Mouse (Mus musculus) G1E-ER4 (cell line): ENCODE results near the gene Nr6a1. TPM values are rescaled to one million over a fixed set of nuclear protein-coding genes. Genes with fewer than 3 reads are reported as not detected.

ENCODE experiments used
- GATA1 ChIP-seq: IDR thresholded peaks from one replicate; pipeline ENCODE4 v1.8.0; 2012; ENCODE audit warnings: low read length, inconsistent platforms
- polyA plus RNA-seq: library from polyadenylated mRNA; stranded (reverse); fragments of >175 nt; gene quantifications from 2 replicates; pipeline ENCODE4 v1.2.3, GENCODE M21; 2012

Gene Nr6a1
- polyA plus RNA-seq, 1 experiment, result 0.68 TPM

- no peak for TF ChIP-seq GATA1
Measured at GRCm38 (mm10) chr2:38943977-38944376, 16.5 kb upstream of the Nr6a1 start.

- TF ChIP-seq GATA1, result no peak
Measured at GRCm38 (mm10) chr2:38943161-38943560, 15.7 kb upstream of the Nr6a1 start.

DNA sequence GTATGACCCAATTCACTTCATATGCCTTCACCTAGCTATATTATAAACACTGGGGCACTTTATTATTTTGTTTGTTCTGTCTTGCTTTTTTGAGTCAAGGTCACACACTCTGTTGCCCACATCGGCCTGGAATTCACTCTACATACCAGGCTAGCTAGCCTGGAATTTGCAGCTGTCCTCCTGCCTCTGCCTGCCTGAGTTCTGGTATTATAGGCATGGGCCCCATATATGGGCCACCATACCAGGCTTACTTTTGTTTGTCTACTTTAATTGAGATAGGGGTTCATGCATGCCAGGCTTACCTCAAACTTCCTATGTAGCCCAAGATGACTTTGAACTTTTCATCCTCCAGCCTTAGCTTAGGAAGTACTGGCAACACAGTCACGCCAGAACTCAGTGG lies 14.4 kb upstream of the Nr6a1 start:
- TF ChIP-seq GATA1, result no peak

- no peak for TF ChIP-seq GATA1
Measured at GRCm38 (mm10) chr2:38941426-38941825, 13.9 kb upstream of the Nr6a1 start.

- TF ChIP-seq GATA1, result no peak
Measured at GRCm38 (mm10) chr2:38939047-38939446, 11.6 kb upstream of the Nr6a1 start.

GRCm38 (mm10) chr2:38938007-38938406 lies 10.5 kb upstream of the Nr6a1 start:
- TF ChIP-seq GATA1, result no peak

DNA sequence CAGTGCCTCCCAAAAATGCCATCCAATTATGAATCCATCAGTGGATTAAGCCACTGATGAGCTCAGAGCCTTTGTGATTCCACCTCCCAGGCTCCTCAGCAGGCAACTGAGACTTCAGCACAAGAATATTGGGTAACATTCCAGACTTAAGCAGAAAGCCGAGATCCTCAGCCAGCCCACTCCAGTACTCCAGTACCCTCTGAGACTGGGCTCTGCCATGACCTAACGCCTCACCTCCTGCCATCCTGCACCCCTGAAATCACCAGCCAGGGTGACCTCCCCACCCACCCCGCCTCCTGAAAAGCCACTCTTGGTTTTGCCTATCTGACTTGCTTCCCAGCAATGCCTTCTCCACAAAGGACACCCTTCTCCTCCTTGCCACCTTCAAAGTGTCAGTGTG lies 9.9 kb upstream of the Nr6a1 start:
- TF ChIP-seq GATA1, result no peak

DNA sequence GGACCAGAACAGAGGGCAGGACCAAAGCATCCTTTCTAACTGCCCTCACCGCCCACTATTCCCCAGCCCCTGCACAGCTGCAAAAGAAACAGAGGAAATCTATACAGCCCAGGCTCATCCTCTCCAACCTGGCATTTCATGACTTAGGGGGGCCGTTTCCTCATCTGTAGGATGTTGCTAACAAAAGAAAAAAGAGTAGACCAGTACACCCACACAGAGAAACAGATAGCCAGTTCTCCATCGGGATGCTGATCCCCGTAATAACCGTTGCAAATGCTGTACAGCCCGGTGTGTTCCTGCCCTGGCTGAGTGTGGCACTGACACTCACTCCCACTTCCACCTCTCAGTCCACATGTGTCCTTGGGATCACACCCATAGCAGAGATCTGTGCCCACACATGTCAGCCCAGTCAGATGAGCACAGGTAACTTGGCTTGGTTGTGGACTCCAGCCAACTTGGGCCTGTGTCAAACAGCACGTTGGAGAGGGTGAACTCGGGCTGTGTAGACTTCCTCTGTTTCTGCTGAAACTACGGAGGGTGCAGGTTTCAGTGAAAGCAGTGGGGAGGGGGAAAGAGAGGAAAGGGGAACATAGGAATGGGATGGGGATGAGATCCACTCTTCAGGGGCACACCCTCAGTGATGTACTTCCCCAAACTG lies 9.4 kb upstream of the Nr6a1 start:
- TF ChIP-seq GATA1, result no peak

DNA sequence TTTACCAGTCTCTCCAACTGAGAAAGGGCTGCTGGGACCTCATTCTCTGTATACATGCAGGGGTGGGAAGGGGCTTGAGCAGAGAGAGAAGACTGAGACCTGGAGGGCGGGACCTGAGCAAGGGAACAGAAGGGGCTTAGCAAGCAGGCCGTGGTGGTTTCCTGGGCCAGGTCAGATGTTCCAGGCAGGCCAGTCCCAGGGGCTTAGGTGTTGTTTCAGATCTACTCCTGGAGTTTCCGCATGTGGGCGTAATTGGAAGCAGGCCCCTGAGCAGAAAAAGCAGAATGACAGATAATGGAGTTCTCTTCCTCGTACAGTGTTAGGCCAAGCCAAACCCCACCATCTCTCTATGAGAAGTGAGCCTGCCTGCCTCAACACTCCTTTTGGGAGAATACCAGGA lies 7.4 kb upstream of the Nr6a1 start:
- TF ChIP-seq GATA1, result no peak

DNA sequence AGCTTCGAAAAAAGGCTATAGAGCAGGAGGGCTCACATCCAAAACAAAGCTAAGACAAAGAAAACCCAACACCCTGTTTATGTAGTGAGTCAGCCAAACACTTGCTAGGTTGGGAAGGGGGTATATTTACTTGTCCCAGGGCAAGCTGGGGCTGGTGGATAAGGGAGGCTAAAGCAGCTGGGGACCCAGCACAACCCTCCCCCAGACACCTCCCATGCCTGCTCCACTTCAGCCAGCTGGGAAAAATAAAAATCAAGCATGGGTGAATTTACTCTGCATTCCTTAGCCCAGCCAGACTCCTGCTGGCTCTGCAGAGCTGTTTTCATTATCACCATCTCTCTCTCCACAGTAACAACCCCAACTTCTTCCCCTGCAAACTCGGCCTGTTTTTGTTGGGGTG lies 6.4 kb upstream of the Nr6a1 start:
- no peak for TF ChIP-seq GATA1

DNA sequence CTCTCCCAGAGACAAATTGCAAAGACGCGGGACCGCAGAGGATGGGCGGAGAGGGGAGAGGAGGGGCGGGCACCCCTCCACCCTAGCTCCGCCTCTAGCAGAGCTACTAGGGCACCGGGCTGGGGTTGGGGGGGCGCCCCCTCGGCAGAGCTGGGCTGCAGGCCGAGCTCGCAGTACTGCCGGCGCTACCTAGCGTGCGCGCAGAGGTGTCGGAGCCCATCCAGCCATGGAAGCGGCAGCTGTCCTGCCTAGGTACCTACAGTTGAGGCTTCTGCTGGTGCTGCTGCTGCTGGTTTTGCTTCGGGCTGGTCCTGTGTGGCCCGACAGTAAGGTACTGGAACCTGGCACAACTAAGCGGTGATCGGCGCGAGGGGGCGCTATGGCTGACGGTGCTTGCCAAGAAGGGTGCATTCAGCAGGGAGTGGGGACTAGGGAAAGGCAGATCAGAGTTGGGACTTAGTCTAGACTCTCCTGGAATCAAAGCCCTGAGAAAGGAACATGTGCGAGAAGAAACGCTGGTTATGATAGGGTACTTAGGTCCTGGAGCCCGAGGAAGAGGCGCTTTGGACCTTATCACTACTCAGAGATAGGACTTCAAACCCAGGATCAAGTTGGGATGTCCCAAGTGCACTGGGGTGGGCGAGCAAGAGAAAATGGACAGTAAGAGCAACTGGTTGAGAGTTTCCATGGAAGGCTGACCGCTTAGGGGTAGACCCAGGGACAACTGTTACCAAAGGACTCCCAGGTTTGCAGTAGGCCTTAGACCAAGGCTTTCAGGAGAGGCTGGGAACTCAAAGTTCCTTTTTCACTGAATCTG lies 4.6 kb upstream of the Nr6a1 start, which contains the start of gene Olfml2a:
Gene Olfml2a, plus strand, starts transcription at position 128 of the 817 bp plus-strand sequence.
- no peak for TF ChIP-seq GATA1

- TF ChIP-seq GATA1, result no peak
Measured at GRCm38 (mm10) chr2:38930269-38930668, 2.8 kb upstream of the Nr6a1 start.

- no peak for TF ChIP-seq GATA1
Measured at GRCm38 (mm10) chr2:38926145-38926891, 1.2 kb downstream of the Nr6a1 start.

DNA sequence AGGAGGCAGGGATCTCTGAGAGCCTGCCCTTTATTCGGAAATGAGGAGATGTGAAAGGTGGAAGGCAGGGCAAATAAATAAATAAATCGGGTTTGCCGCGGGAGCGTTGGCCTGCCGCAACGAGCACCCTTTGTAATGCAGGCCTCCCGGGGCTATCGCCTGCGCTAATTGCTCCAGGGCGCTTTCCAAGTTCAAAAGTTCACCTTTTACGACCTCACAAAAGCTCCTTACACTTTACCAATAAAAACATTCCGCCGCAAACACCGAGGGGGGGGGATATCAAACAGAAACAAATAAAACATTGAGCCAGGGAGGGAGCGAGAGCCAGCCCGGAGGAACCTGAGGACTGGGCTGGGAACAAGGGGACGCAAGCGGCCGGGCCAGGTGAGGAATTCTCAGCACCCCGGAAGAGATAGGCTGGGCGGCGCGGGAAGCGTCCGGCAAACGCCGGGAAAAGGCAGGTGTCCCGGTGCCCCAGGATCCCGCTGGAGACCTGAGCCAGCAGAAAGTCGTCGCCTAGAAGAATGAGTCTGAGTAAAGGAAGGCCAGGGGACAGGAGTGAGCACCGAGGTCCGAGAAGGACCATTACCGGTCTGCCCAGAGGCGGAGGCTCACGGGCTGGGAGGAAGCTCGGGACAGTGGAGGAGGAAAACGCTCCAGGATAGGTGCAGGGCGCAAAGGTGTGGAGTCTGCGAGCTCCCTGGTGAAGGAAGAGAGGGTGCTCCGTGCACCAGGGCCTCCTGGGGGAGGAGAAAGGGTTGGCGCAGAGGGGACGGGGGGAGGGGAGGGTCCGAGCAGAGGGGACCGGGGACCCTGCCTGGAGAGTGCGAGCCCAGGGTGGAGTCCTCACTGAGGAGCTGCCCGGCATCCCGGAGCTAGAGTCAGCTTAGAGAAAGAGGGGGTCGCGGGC lies 2.1 kb downstream of the Nr6a1 start:
- TF ChIP-seq GATA1, result no peak

GRCm38 (mm10) chr2:38924571-38924970 lies 2.9 kb downstream of the Nr6a1 start:
- no peak for TF ChIP-seq GATA1

GRCm38 (mm10) chr2:38923911-38924310 lies 3.6 kb downstream of the Nr6a1 start:
- no peak for TF ChIP-seq GATA1
